Mouse (Mus musculus) cerebellum, postnatal 4 days (tissue): Measurements from ENCODE around the gene Pak7.

Experiments used
- DNase-seq, 2 experiments: peaks; one replicate each; pipeline ENCODE4 v3.0.0; 2022; ENCODE audit warnings: low spot score in 2 of 2, mixed read lengths in 1 of 2

The Pak7 gene

GRCm38 (mm10) chr2:136048464-136048863 is 339.3 kb downstream of the Pak7 start:
- no peak for DNase-seq
